Mouse (Mus musculus) kidney, postnatal 14 days (tissue): ENCODE measurements at regions not wholly inside any gene's neighbourhood (a gene's known extent, or its start where the extent isn't known, plus 50 kb on each side); places are given as distances from the start of the nearest gene placed in this dataset.

Experiments
- DNase-seq: peaks from one replicate; pipeline ENCODE4 v3.0.0; 2022; ENCODE audit warnings: mixed read lengths

GRCm38 (mm10) chr12:24252071-24252874, 155.2 kb upstream of the 9030624G23Rik start:
- DNase-seq = peak; percentile 28
